17 mouse cellular contexts compared by ENCODE assay signal in genomic region chr12:72837302-72837701, GRCm38 (mm10).
"Had no signal": no experiment of that assay in that cellular context is flagged by ENCODE, and none has a peak within 500 bp of the region (broad histone marks: within the 10 kb centered on the region; RNA-seq: fewer than 3 reads in every experiment).

No protein-coding gene starts in this region.

- H3K4me3 ChIP-seq: midbrain, embryonic 10.5 days; midbrain, embryonic 12.5 days; myocyte; neural tube, embryonic 13.5 days; neural tube, embryonic 15.5 days; stomach, embryonic 15.5 days had no signal

- H3K9me3 ChIP-seq: midbrain, embryonic 12.5 days; neural tube, embryonic 13.5 days; neural tube, embryonic 15.5 days; stomach, embryonic 15.5 days had no signal

- H3K9ac ChIP-seq: lung, embryonic 14.5 days; midbrain, embryonic 12.5 days; neural tube, embryonic 13.5 days; neural tube, embryonic 15.5 days; stomach, embryonic 15.5 days had no signal

- H3K4me2 ChIP-seq: lung, embryonic 14.5 days; midbrain, embryonic 12.5 days; neural tube, embryonic 13.5 days; neural tube, embryonic 15.5 days; stomach, embryonic 15.5 days had no signal

- H3K36me3 ChIP-seq: midbrain, embryonic 10.5 days; midbrain, embryonic 12.5 days; neural tube, embryonic 13.5 days; neural tube, embryonic 15.5 days; stomach, embryonic 15.5 days had no signal

- DNase-seq: lung, adult 18-20 months; lung, embryonic 14.5 days; lung, postnatal 10 days; lung, postnatal 4 days; midbrain, embryonic 14.5 days; right cerebral cortex, postnatal 14 days; thymus, adult 2 months; thymus, postnatal 25 days; thymus, postnatal 4 days had no signal

- ATAC-seq: midbrain, embryonic 16.5 days had no signal

- H3K27me3 ChIP-seq: stomach, embryonic 15.5 days had no signal

- H3K4me1 ChIP-seq: midbrain, embryonic 10.5 days; midbrain, embryonic 12.5 days; neural tube, embryonic 15.5 days; stomach, embryonic 15.5 days had no signal

- H3K27ac ChIP-seq: midbrain, embryonic 10.5 days; midbrain, embryonic 12.5 days; neural tube, embryonic 13.5 days; neural tube, embryonic 15.5 days; stomach, embryonic 15.5 days; stomach, postnatal 0 days had no signal
